Mouse (Mus musculus) hindbrain, embryonic 14.5 days (tissue): ENCODE results near the gene Dis3l2. TPM values are rescaled to one million over a fixed set of nuclear protein-coding genes. Genes with fewer than 3 reads are reported as not detected.

Experiments
- ATAC-seq: fragments of 200-750 bp; cut with Nextera tagmentation; 2 replicates; pipeline ENCODE4 v1.8.0; 2017; ENCODE audit warnings: moderate number of reproducible peaks, mild to moderate bottlenecking, moderate TSS enrichment, moderate library complexity; ENCODE audit not compliant: low FRiP score
- DNase-seq: peaks from one replicate; pipeline ENCODE4 v3.0.0-alpha.2; 2015; ENCODE audit warnings: low spot score
- H3K27ac ChIP-seq: fragments of 300-500 bp; sonication (generic); 2 replicates; pipeline ENCODE4 v1.5.1; 2014; ENCODE audit warnings: mild to moderate bottlenecking, moderate library complexity
- H3K27me3 ChIP-seq: fragments of 300-500 bp; sonication (generic); 2 replicates; pipeline ENCODE4 v1.6.1; 2014; ENCODE audit warnings: mild to moderate bottlenecking, low read length, mixed read lengths; ENCODE audit not compliant: control insufficient read depth, insufficient read depth
- H3K36me3 ChIP-seq: fragments of 300-500 bp; sonication (generic); replicated peaks from 2 replicates; pipeline ENCODE4 v1.6.1; 2014; ENCODE audit not compliant: control insufficient read depth, insufficient read depth
- H3K4me1 ChIP-seq: fragments of 300-500 bp; sonication (generic); replicated peaks from 2 replicates; pipeline ENCODE4 v1.6.1; 2014; ENCODE audit warnings: antibody characterized with exemption, low read length, mixed read lengths; ENCODE audit not compliant: control insufficient read depth, insufficient read depth
- H3K4me2 ChIP-seq: fragments of 300-500 bp; sonication (generic); replicated peaks from 2 replicates; pipeline ENCODE4 v1.6.1; 2014; ENCODE audit warnings: mild to moderate bottlenecking, moderate library complexity
- H3K4me3 ChIP-seq: fragments of 300-500 bp; sonication (generic); replicated peaks from 2 replicates; pipeline ENCODE4 v1.5.1; 2014; ENCODE audit warnings: mild to moderate bottlenecking, low read length
- H3K9ac ChIP-seq: fragments of 300-500 bp; sonication (generic); 2 replicates; pipeline ENCODE4 v1.6.1; 2014
- H3K9me3 ChIP-seq: fragments of 300-500 bp; sonication (generic); 2 replicates; pipeline ENCODE4 v1.6.1; 2016; ENCODE audit warnings: low read length; ENCODE audit not compliant: control insufficient read depth
- WGBS: fragments of 180-500 bp; shearing (Covaris S2); extraction: QIAGEN DNeasy Blood & Tissue Kit; methylation state at CpG from one replicate; pipeline ENCODE4 v1.1.7; 2014; 5-methylcytosine and 5-hydroxymethylcytosine counted together
- polyA plus RNA-seq: library from polyadenylated mRNA; unstranded; fragments of >200 nt; fragmentation: Nextera tagmentation; extraction: Ambion mirVana; gene quantifications from 2 replicates; pipeline ENCODE4 v1.2.1, GENCODE M21; 2014

Gene Dis3l2
- polyA plus RNA-seq, 1 experiment from 2014 or later, result 38.9 TPM

DNA sequence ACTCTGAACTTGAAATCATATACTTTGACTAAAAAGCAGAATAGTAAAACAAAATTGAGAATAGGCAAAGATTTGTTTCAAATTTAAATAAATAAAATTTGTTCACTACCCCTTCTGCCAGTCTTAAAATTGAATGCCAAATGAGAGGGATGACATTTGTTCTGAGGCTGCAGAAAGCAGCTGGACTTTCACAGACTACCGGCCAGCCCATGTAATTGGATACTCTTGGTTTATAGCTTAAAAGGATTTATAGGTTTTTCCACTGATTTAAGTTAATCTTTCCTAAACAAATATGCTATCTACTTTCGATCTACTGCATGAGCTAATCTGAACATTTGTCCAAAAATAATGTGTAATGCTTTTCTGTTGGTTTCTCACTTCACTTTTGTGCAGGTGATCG is 50.7 kb downstream of the Dis3l2 start:
- Histone ChIP-seq H3K4me3 (no peak overlapping the region), H3K4me1 (no peaks in the 10 kb centered on the region), H3K4me2 (no peak overlapping the region), H3K27me3 (no peaks in the 10 kb centered on the region), H3K9me3 (no peaks in the 10 kb centered on the region), H3K9ac (no peak overlapping the region), H3K27ac (no peak overlapping the region), H3K36me3 (peaks cover 41% of the 10 kb centered on the region)
- no peak for ATAC-seq
- DNase-seq, result no peak
- 92% methylated on average over 3 of the region's 3 CpGs for WGBS

DNA sequence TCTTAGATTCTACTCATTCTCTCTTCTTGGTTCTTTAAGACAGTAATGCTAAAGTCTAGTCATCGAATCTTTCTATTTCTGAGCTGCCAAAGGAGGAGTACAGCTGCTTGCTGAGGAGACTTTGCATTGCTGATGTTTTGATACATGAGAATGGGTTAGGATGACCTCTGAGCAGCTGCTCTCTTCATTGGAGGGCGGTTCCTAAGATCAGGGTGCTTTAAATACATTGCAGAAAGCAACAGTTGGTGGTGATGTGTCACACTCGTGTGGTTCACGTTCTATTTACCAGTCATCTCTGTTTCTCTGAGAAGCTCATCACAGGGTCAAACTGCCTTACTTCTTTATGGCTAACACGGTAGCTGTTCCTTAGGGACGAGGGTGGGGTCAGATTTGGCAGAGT is 54.5 kb downstream of the Dis3l2 start:
- DNase-seq, result no peak
- no peak overlapping the region for H3K9ac ChIP-seq
- H3K27ac ChIP-seq, result no peak overlapping the region
- no peaks in the 10 kb centered on the region for H3K4me1 ChIP-seq
- 84% methylated on average over 6 of the region's 6 CpGs for WGBS
- no peak for ATAC-seq
- H3K9me3 ChIP-seq, result no peaks in the 10 kb centered on the region
- no peak overlapping the region for H3K4me2 ChIP-seq
- H3K36me3 ChIP-seq, result peaks cover 24% of the 10 kb centered on the region
- no peaks in the 10 kb centered on the region for H3K27me3 ChIP-seq
- H3K4me3 ChIP-seq, result no peak overlapping the region

DNA sequence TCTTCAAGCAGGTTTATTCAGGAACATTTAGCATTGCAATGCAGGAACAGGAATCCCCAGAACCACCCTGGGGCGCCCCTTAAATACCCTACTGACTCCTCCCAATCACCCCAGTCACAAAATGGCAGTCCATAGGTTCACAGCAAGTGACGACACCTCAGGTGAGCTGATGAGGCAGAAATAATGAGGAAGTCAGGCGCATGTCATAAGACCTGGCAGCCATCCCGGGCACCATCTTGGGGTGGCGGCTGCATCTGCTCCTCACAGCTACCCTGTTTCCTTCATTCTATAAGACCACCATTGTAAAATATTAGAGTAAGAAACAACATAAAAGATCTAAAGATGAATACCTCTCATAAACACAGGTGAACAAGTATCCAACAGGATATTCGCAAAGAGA is 58.6 kb downstream of the Dis3l2 start:
- no peaks in the 10 kb centered on the region for H3K27me3 ChIP-seq
- H3K4me3 ChIP-seq, result no peak overlapping the region
- peaks cover 11% of the 10 kb centered on the region for H3K36me3 ChIP-seq
- DNase-seq, result no peak
- no peak for ATAC-seq
- no peak overlapping the region for H3K4me2 ChIP-seq
- WGBS, result 93% methylated on average over 6 of the region's 6 CpGs
- H3K9me3 ChIP-seq, result no peaks in the 10 kb centered on the region
- no peaks in the 10 kb centered on the region for H3K4me1 ChIP-seq
- no peak overlapping the region for H3K9ac ChIP-seq
- no peak overlapping the region for H3K27ac ChIP-seq

DNA sequence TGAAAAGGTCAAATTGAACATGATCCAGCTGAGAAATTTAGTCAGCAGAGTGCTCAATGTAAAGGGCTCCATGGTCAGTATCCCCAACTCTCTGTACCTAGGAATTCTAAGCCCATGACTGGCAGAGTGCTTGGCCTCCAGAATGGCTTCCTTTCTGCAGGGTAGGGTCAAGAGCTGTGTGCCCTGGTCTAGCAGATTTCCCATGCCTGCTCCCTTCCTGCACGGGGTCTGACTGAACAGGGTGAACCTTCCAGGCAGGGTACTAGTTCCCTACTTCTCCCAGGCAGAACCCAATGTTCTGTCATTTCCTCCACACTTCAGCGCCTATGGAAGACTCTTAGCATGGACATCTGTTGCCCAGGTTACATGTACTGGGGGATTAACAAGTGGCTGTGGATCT is 97.6 kb downstream of the Dis3l2 start:
- no peaks in the 10 kb centered on the region for H3K27me3 ChIP-seq
- no peak overlapping the region for H3K4me2 ChIP-seq
- H3K27ac ChIP-seq, result no peak overlapping the region
- no peaks in the 10 kb centered on the region for H3K9me3 ChIP-seq
- 95% methylated on average over 2 of the region's 2 CpGs for WGBS
- H3K9ac ChIP-seq, result no peak overlapping the region
- DNase-seq (no peak), ATAC-seq (no peak)
- H3K4me1 ChIP-seq, result no peaks in the 10 kb centered on the region
- H3K4me3 ChIP-seq, result no peak overlapping the region
- H3K36me3 ChIP-seq, result no peaks in the 10 kb centered on the region

DNA sequence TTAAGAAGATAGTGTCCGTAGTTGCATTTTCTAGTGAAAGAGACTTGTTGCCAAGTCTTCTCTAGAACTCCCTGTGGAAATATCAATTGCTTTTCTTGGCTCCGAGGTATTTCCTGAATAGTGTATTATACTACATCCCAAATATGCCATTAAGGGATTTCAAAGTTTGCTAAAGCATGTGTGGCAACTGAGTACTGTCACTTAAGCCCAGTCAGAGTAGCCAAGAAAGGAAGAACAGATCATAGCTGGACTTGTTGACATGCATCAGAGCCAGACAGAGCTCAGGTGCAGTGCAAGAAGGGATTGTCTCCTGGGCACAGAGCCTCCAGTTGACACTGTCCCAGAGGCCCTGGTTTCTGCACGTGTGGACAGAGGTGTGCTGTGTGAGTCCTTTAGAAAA is 108.1 kb downstream of the Dis3l2 start:
- Histone ChIP-seq H3K36me3 (no peaks in the 10 kb centered on the region), H3K4me2 (no peak overlapping the region), H3K27me3 (no peaks in the 10 kb centered on the region), H3K9ac (no peak overlapping the region), H3K4me3 (no peak overlapping the region), H3K9me3 (no peaks in the 10 kb centered on the region), H3K4me1 (no peaks in the 10 kb centered on the region), H3K27ac (no peak overlapping the region)
- DNase-seq, result no peak
- 76% methylated on average over 3 of the region's 3 CpGs for WGBS
- ATAC-seq, result no peak

DNA sequence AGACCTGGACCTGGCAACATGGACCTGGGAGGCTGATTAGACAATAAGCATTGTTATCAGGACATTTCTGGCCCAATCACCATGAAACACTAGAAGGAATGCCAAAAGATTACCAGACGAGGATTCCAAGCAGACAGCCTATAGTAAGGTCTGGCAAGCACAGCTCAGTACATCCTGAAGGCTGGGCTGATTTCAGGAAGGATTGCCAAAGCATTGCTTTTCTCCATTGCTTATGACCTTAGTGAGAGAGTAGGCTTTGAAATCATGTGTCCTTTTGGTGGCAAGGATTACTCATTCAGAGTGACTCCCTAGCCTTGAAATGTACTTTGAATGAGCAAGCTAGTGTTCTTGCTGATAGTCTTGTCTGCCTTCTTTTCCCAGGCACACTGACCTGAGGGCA is 118.7 kb downstream of the Dis3l2 start:
- no peak for ATAC-seq

DNA sequence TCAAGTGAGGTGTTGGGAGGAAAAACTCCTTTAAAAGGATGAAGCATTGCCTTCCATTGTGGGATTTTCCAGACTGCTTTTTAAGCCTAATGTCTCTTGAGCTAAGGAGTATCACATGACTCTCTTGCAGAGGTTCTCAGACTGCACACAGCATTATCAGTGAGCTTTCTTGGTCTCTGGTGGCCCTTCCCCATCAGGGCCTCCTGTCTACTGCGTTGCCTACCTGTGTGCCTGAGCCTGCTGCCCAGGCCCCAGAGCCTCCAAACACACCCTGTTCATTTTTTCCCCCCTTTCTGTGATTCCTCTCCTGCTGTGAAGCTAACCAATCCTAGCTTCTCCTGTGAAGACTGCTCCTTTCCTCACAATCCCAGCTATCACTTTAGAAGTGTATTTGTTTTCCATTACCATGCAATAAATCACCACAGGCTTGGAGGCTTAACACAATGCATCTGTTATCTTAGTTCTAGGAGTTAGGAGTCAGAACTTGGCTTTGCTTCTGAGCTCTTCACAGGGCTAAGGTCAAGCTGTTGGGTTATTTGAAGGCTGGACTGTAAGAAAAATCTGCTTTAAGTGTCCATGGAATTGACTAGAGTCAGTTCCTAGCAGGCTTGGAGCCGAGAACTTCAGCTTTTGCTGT is 130.9 kb downstream of the Dis3l2 start:
- H3K36me3 ChIP-seq, result no peaks in the 10 kb centered on the region
- no peaks in the 10 kb centered on the region for H3K27me3 ChIP-seq
- no peak for ATAC-seq
- no peak overlapping the region for H3K4me3 ChIP-seq
- H3K9ac ChIP-seq, result no peak overlapping the region
- DNase-seq, result no peak
- no peak overlapping the region for H3K27ac ChIP-seq
- H3K9me3 ChIP-seq, result no peaks in the 10 kb centered on the region
- H3K4me2 ChIP-seq, result no peak overlapping the region
- WGBS, result 86% methylated on average over 2 of the region's 2 CpGs
- H3K4me1 ChIP-seq, result peaks cover 7% of the 10 kb centered on the region; the same call in 1 of the 2 replicates

More for the DNA sequence above, 118.7 kb downstream of the Dis3l2 start:
- WGBS, result 68% methylated on average over 1 of the region's 1 CpGs
- H3K4me1 ChIP-seq, result no peaks in the 10 kb centered on the region
- H3K4me2 ChIP-seq, result no peak overlapping the region
- peaks cover 4% of the 10 kb centered on the region; the same call in 1 of the 2 replicates for H3K36me3 ChIP-seq
- H3K27ac ChIP-seq, result no peak overlapping the region
- H3K27me3 ChIP-seq, result no peaks in the 10 kb centered on the region
- no peak overlapping the region for H3K9ac ChIP-seq
- H3K4me3 ChIP-seq, result no peak overlapping the region
- no peaks in the 10 kb centered on the region for H3K9me3 ChIP-seq
- DNase-seq, result no peak

DNA sequence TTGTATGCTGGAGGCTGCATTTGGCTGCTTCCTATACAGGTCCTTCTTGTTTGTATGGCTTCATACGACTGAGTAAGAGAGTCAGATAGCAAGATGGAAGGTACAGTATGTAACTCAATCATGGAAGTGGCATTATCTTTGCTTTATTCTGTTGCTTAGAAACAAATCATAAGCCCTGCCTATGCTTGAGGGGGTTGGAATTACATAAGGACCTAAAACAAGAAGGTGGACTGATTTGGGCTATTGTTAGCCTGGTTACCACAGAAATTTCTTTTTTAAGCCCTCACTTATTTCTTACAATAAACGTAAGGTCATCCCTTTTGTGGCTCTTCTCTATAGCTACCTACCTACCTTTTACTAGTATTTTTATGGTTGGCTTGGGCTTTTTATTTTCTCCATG is 131.4 kb downstream of the Dis3l2 start:
- H3K27me3 ChIP-seq, result no peaks in the 10 kb centered on the region
- H3K36me3 ChIP-seq, result no peaks in the 10 kb centered on the region
- peaks cover 7% of the 10 kb centered on the region; the same call in 1 of the 2 replicates for H3K4me1 ChIP-seq
- 91% methylated on average over 2 of the region's 2 CpGs for WGBS
- H3K27ac ChIP-seq, result no peak overlapping the region
- no peak overlapping the region for H3K4me2 ChIP-seq
- H3K9ac ChIP-seq, result no peak overlapping the region
- ATAC-seq (no peak), DNase-seq (no peak)
- H3K4me3 ChIP-seq, result no peak overlapping the region
- no peaks in the 10 kb centered on the region for H3K9me3 ChIP-seq

DNA sequence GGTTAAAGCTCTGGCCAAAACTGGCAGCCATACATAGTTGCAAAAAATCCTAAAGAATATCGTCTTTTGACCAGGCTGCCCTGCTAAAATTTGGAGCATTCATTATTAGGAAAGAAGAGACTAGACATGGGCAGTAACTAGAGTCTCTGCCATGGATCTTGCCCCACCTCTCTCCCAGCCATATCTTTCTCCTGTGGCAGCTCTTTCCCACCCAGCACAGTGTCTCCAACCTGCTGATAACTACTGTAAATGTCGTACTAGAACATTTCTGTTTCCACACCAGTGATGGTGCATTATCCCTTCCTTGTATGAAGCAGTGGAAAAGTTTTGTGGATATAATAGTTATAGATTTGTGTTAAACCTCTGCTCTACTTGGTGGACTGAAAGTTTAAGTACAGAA is 147.1 kb downstream of the Dis3l2 start:
- Histone ChIP-seq H3K4me2 (no peak overlapping the region), H3K9ac (no peak overlapping the region), H3K27me3 (no peaks in the 10 kb centered on the region), H3K4me3 (no peak overlapping the region), H3K4me1 (no peaks in the 10 kb centered on the region), H3K9me3 (no peaks in the 10 kb centered on the region), H3K27ac (no peak overlapping the region), H3K36me3 (no peaks in the 10 kb centered on the region)
- DNase-seq, result no peak
- 94% methylated on average over 2 of the region's 2 CpGs for WGBS
- no peak for ATAC-seq

DNA sequence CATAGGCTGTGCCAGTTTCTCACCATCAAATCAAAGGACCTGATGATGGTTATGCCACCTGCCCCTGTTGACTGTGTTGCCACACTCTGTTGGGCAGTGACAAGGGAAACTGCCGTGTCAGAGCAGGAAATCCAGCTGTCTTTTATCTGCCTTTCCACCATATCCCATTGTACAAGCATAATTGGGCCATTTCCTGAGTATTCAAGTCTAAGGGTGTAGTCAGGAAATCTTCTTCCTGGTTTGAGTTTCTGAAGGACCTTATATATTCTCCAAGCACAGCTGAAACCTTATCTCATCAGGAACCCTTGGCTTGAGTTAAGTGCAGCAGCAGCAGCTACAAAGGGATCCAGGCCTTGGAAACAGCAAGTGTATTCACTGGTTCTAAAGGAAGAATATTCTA is 155.3 kb downstream of the Dis3l2 start:
- Histone ChIP-seq H3K9me3 (no peaks in the 10 kb centered on the region), H3K4me1 (no peaks in the 10 kb centered on the region), H3K4me3 (no peak overlapping the region), H3K27ac (no peak overlapping the region), H3K27me3 (no peaks in the 10 kb centered on the region), H3K4me2 (no peak overlapping the region), H3K36me3 (peaks cover 24% of the 10 kb centered on the region), H3K9ac (no peak overlapping the region)
- WGBS, result 62% methylated on average over 1 of the region's 1 CpGs
- DNase-seq, result no peak
- no peak for ATAC-seq
